Mouse (Mus musculus) layer of hippocampus, postnatal 25 days (tissue): ENCODE measurements around the gene Pla2g4c. TPM values are rescaled to one million over a fixed set of nuclear protein-coding genes. Genes with fewer than 3 reads are reported as not detected.

Experiments
- DNase-seq, 2 experiments: peaks; one replicate each; pipeline ENCODE4 v3.0.0; 2022; ENCODE audit warnings: mixed read lengths in 2 of 2, low spot score in 1 of 2; ENCODE audit errors: extremely low spot score in 1 of 2
- total RNA-seq, 2 experiments: library from RNA; stranded (reverse); gene quantifications; 2 replicates each; pipeline ENCODE4 v1.2.3; 2021

Pla2g4c gene
- total RNA-seq, 2 experiments from 2014 or later = 0.20 to 0.23 TPM

DNA sequence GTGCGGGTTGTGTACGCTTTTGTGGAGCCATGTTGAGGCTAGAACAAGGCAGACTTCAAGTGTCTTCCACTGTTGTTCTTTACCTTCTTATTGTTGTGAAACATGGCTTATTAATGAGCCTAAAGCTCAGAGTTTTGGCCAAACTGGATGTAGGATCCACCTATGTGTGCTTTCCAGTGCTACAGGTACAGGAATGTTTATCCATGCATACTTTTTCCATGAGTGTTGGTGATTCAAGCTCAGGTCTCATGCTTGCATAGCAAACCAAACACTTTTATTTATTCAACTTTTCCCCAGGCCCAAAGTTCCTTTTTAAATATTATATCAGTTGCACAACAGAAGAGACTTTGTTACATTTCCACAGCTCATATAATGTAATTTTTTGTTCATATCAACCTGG lies 6.1 kb downstream of the Pla2g4c start:
- DNase-seq = no peak

DNA sequence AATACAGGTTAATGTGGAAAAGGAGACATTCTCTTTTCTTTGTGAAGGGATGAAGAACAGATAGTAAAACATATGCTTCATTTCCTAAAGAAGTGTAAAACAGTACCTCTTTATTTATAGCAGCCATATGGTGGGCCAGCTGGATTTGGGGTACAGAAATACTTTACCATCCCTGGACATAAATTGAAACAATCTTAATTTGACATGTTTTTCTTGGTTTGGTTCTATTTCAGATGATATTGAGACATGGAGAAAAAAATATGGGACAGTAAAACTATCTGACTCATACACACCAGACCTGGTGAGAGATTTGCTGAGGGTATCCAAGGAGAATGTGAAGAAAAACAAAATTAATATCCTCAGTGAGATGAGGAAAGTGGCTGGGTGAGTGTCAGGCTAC lies 31.5 kb downstream of the Pla2g4c start:
- no peak for DNase-seq

- no peak for DNase-seq
These were observed 56.1 kb downstream of the Pla2g4c start for GRCm38 (mm10) chr7:13380588-13380987.

DNA sequence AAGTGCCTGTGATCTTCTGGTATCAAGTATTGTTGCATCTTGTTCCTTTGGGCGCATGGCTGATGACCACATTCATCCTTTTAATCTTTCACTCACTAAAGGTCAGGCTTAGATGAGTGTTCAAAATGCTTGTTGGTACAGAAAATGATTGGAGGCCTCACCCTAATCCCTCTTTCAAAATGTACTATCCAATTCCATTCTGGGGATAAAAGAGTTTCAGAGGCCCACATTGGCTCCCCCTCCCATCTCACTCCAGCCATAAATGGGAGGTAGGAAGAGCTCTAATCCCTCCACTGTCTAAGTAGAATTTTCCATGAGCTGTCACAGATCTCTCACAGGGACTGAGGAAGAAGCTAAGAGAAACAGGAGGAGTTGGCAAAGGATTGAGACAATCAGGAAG lies 73.4 kb downstream of the Pla2g4c start, which contains the start of gene Cabp5:
Gene Cabp5, plus strand, starts transcription at position 301 of the 400 bp plus-strand sequence.
- no peak for DNase-seq

Other genes starting within 250 kb of the Pla2g4c start
- not detected for gene Vmn1r85, start 229.5 kb upstream of the Pla2g4c start, total RNA-seq
- not detected for gene Vmn1r86, start 204.7 kb upstream of the Pla2g4c start, total RNA-seq
- not detected for gene Vmn1r87, start 184.5 kb upstream of the Pla2g4c start, total RNA-seq
- gene Vmn1r88, start 165.1 kb upstream of the Pla2g4c start, total RNA-seq = under 1 TPM; 0.14 to 0.15 TPM
- gene Vmn1r89, start 111.6 kb upstream of the Pla2g4c start, total RNA-seq = not detected
- 1 to 10 TPM; 5.0 to 6.4 TPM for gene Lig1, start 47.4 kb upstream of the Pla2g4c start, total RNA-seq
- gene Zswim9, start 45.9 kb upstream of the Pla2g4c start, total RNA-seq = 10 to 100 TPM; 12.6 to 15.2 TPM
- gene Cabp5, start 73.5 kb downstream of the Pla2g4c start, total RNA-seq = not detected
- gene Bsph1, start 126.2 kb downstream of the Pla2g4c start, total RNA-seq = not detected
- not detected for gene Bsph2, start 246.4 kb downstream of the Pla2g4c start, total RNA-seq